In genomic region chr10:52022413-52023212, GRCm38 (mm10) we compare ENCODE assay signal across 7 mouse cellular contexts. TPM values are rescaled to one million over a fixed set of nuclear protein-coding genes. Genes with fewer than 3 reads are reported as not detected.
A peak's percentile ranks its signal among the peaks of the same experiment; 100 is the strongest.
DNase-seq lines count a peak whose midpoint lies in the region; ATAC-seq and TF ChIP-seq lines count a peak whose summit lies in the region.

Vgll2 (plus strand) TSS chr10:52022502.

- TF ChIP-seq CTCF in E14TG2a.4 (conservative IDR thresholded peaks at IDR 0.05; ENCODE audit: low read length), result no peak
- no peak for TF ChIP-seq CTCF in hindbrain, postnatal 0 days (IDR thresholded peaks at IDR 0.05; ENCODE audit: low read depth)

- H3K36me3 ChIP-seq in E14TG2a.4 (ENCODE audit: insufficient read depth, low read length), result no peaks in the 10 kb centered on the region
- H3K36me3 ChIP-seq in ES-E14 (ENCODE audit: control insufficient read depth, insufficient read depth, low read length, poor library complexity, severe bottlenecking), result no peaks in the 10 kb centered on the region
- H3K36me3 ChIP-seq in forebrain, embryonic 14.5 days (ENCODE audit: control insufficient read depth, insufficient read depth, low read length), result no peaks in the 10 kb centered on the region
- H3K36me3 ChIP-seq in hindbrain, postnatal 0 days (ENCODE audit: insufficient read depth, low read length), result no peaks in the 10 kb centered on the region
- no peaks in the 10 kb centered on the region for H3K36me3 ChIP-seq in liver, embryonic 12.5 days
- H3K36me3 ChIP-seq in neural tube, embryonic 15.5 days, result no peaks in the 10 kb centered on the region

- H3K4me1 ChIP-seq in E14TG2a.4 (replicated peaks; ENCODE audit: low read depth, low read length), result peaks cover 17% of the 10 kb centered on the region
- H3K4me1 ChIP-seq in ES-E14 (ENCODE audit: control insufficient read depth in 2 of 2, insufficient read depth in 2 of 2, low read length in 2 of 2, poor library complexity in 1 of 2), result no peaks in the 10 kb centered on the region
- H3K4me1 ChIP-seq in forebrain, embryonic 14.5 days (ENCODE audit: control insufficient read depth, insufficient read depth, low read length), result peaks cover 4% of the 10 kb centered on the region; the same call in 1 of the 2 replicates
- peaks cover 4% of the 10 kb centered on the region; the same call in 1 of the 2 replicates for H3K4me1 ChIP-seq in hindbrain, postnatal 0 days (ENCODE audit: insufficient read depth, low read length)
- 0 out of 2 replicates have a peak, but pooled peaks cover 5% of the 10 kb centered on the region for H3K4me1 ChIP-seq in liver, embryonic 12.5 days
- H3K4me1 ChIP-seq in neural tube, embryonic 15.5 days, result peaks cover 22% of the 10 kb centered on the region

- H3K4me2 ChIP-seq in forebrain, embryonic 14.5 days (ENCODE audit: low read length), result peak within 1 kb of the TSS; percentile 95
- peak within 1 kb of the TSS; percentile 70 for H3K4me2 ChIP-seq in hindbrain, postnatal 0 days (ENCODE audit: low read depth, low read length)
- peak within 1 kb of the TSS; percentile 64 for H3K4me2 ChIP-seq in liver, embryonic 12.5 days
- H3K4me2 ChIP-seq in neural tube, embryonic 15.5 days, result peak within 1 kb of the TSS; percentile 96

- peak; percentile 87 for ATAC-seq in forebrain, embryonic 14.5 days
- peak; percentile 75 for ATAC-seq in hindbrain, postnatal 0 days
- ATAC-seq in liver, embryonic 12.5 days, result no peak
- peak; percentile 88 for ATAC-seq in neural tube, embryonic 15.5 days (ENCODE audit: low FRiP score)
- no peak for ATAC-seq in inflammation-experienced regulatory T-cells, adult 6 months

- H3K4me3 ChIP-seq in E14TG2a.4 (replicated peaks; ENCODE audit: low read length), result peak within 1 kb of the TSS; percentile 76
- H3K4me3 ChIP-seq in ES-E14 (ENCODE audit: insufficient read depth in 1 of 2, low read depth in 1 of 2, low read length in 2 of 2, poor library complexity in 1 of 2, severe bottlenecking in 1 of 2), result peak within 1 kb of the TSS; percentile 47 to 67
- peak within 1 kb of the TSS; percentile 45 for H3K4me3 ChIP-seq in forebrain, embryonic 14.5 days (ENCODE audit: low read depth, low read length)
- H3K4me3 ChIP-seq in hindbrain, postnatal 0 days (ENCODE audit: low read length), result peak within 1 kb of the TSS; percentile 45
- H3K4me3 ChIP-seq in liver, embryonic 12.5 days, result peak within 1 kb of the TSS; percentile 37
- H3K4me3 ChIP-seq in neural tube, embryonic 15.5 days (replicated peaks), result peak within 1 kb of the TSS; percentile 51

- no peak within 1 kb of the TSS for H3K9ac ChIP-seq in ES-E14 (ENCODE audit: insufficient read depth, low read depth, low read length, poor library complexity, severe bottlenecking)
- H3K9ac ChIP-seq in forebrain, embryonic 14.5 days (ENCODE audit: low read length), result peak within 1 kb of the TSS; percentile 54
- no peak within 1 kb of the TSS for H3K9ac ChIP-seq in hindbrain, postnatal 0 days (replicated peaks; ENCODE audit: low read length)
- no peak within 1 kb of the TSS for H3K9ac ChIP-seq in liver, embryonic 12.5 days
- H3K9ac ChIP-seq in neural tube, embryonic 15.5 days (replicated peaks), result no peak within 1 kb of the TSS; the same call in 1 of the 2 replicates

- in situ Hi-C loops in ES-E14 (cut with MboI; ENCODE audit: low sequenced_read_pairs in 2 of 2, unreplicated experiment in 2 of 2), result no loop called here

- under 1% methylated on average over 56 of the region's 60 CpGs for WGBS in forebrain, embryonic 14.5 days
- under 1% methylated on average over 54 of the region's 60 CpGs for WGBS in hindbrain, postnatal 0 days
- 1% methylated on average over 58 of the region's 60 CpGs for WGBS in liver, embryonic 12.5 days (ENCODE audit: insufficient replicate concordance)
- under 1% methylated on average over 60 of the region's 60 CpGs for WGBS in neural tube, embryonic 15.5 days

- H3K27me3 ChIP-seq in E14TG2a.4 (ENCODE audit: insufficient read depth, low read length), result peaks cover 83% of the 10 kb centered on the region
- peaks cover 78% of the 10 kb centered on the region for H3K27me3 ChIP-seq in forebrain, embryonic 14.5 days (replicated peaks; ENCODE audit: control insufficient read depth, insufficient read depth, low read length)
- H3K27me3 ChIP-seq in hindbrain, postnatal 0 days (ENCODE audit: insufficient read depth, low read length), result peaks cover 58% of the 10 kb centered on the region
- H3K27me3 ChIP-seq in liver, embryonic 12.5 days (replicated peaks), result peaks cover 89% of the 10 kb centered on the region
- H3K27me3 ChIP-seq in neural tube, embryonic 15.5 days (replicated peaks), result peaks cover 83% of the 10 kb centered on the region

- DNase-seq in ES-E14 (ENCODE audit: low read depth, low spot score), result peak; percentile 41
- DNase-seq in forebrain, embryonic 14.5 days (ENCODE audit: low spot score), result peak; percentile 76
- DNase-seq in hindbrain, postnatal 0 days (ENCODE audit: low spot score), result peak; percentile 68

- H3K27ac ChIP-seq in ES-E14 (ENCODE audit: insufficient read depth, low read depth, low read length, poor library complexity, severe bottlenecking), result no peak within 1 kb of the TSS
- H3K27ac ChIP-seq in forebrain, embryonic 14.5 days (ENCODE audit: low read depth, low read length), result no peak within 1 kb of the TSS
- no peak within 1 kb of the TSS for H3K27ac ChIP-seq in hindbrain, postnatal 0 days
- H3K27ac ChIP-seq in liver, embryonic 12.5 days, result no peak within 1 kb of the TSS
- H3K27ac ChIP-seq in neural tube, embryonic 15.5 days (replicated peaks), result no peak within 1 kb of the TSS

- H3K9me3 ChIP-seq in E14TG2a.4 (ENCODE audit: low read length) (0 out of 2 replicates have a peak, but pooled peaks cover 3% of the 10 kb centered on the region), ES-E14 (ENCODE audit: control insufficient read depth, insufficient read depth, low read depth, low read length) (no peaks in the 10 kb centered on the region)
- H3K9me3 ChIP-seq in forebrain, embryonic 14.5 days (replicated peaks; ENCODE audit: control insufficient read depth, low read length), result no peaks in the 10 kb centered on the region
- H3K9me3 ChIP-seq in hindbrain, postnatal 0 days (ENCODE audit: low read length), result no peaks in the 10 kb centered on the region
- no peaks in the 10 kb centered on the region for H3K9me3 ChIP-seq in liver, embryonic 12.5 days (replicated peaks)
- H3K9me3 ChIP-seq in neural tube, embryonic 15.5 days (replicated peaks), result no peaks in the 10 kb centered on the region

TF ChIP-seq in ES-E14, 5 proteins besides CTCF, POLR2A, EP300 and RAD21:
- TF ChIP-seq MAFK (IDR thresholded peaks at IDR 0.05; ENCODE audit: insufficient read depth, low read depth, low read length) (no peak), ZC3H11A (IDR thresholded peaks at IDR 0.05; ENCODE audit: borderline replicate concordance, low read depth, low read length) (no peak), ZNF384 (IDR thresholded peaks at IDR 0.05; ENCODE audit: low read depth, low read length) (no peak), CHD2 (IDR thresholded peaks at IDR 0.05; ENCODE audit: low read depth, low read length) (no peak), HCFC1 (IDR thresholded peaks at IDR 0.05; ENCODE audit: borderline replicate concordance, insufficient read depth, low read length) (no peak)

RNA-seq across cellular contexts. Expression of gene Vgll2, which starts in this region (rescaled TPM):
- not detected in 2 replicates for total RNA-seq in ES-E14 (2012; rRNA removed)
- 1.0 and 1.8 TPM in 2 replicates for polyA plus RNA-seq in forebrain, embryonic 14.5 days (2014; fragmentation: Nextera tagmentation; extraction: Ambion mirVana)
- not detected in 2 replicates for total RNA-seq in hindbrain, postnatal 0 days (2014; rRNA removed)
- 0.14 and 0.15 TPM in 2 replicates for polyA plus RNA-seq in hindbrain, postnatal 0 days (2015; fragmentation: Nextera tagmentation; extraction: Ambion mirVana)
- polyA plus RNA-seq in liver, embryonic 12.5 days (2016; fragmentation: Nextera tagmentation; extraction: Ambion mirVana), result 0.31 and 0.69 TPM in 2 replicates
- 1.9 and 3.1 TPM in 2 replicates for polyA plus RNA-seq in neural tube, embryonic 15.5 days (2015; fragmentation: Nextera tagmentation; extraction: Ambion mirVana)
- polyA plus RNA-seq in inflammation-experienced regulatory T-cells, adult 6 months (2017; shearing (Covaris generic)), result not detected

Comparison
In these comparisons a context has a peak if more than half of its experiments do, and no peak if none do; other contexts are left out.
1. Peak in DNase-seq and H3K4me3 ChIP-seq in ES-E14; RNA of the gene not detected or under 1 TPM.
2. Peak in DNase-seq, ATAC-seq, H3K4me3 ChIP-seq and H3K4me2 ChIP-seq in hindbrain, postnatal 0 days; RNA of the gene not detected or under 1 TPM.
3. ATAC-seq: peak in forebrain, embryonic 14.5 days (single experiment) and neural tube, embryonic 15.5 days (single experiment); none in liver, embryonic 12.5 days (single experiment) and inflammation-experienced regulatory T-cells, adult 6 months (single experiment).
4. Peak in every context shown above with its lines, with median percentiles within 50 percentile points of each other: H3K4me3 ChIP-seq, DNase-seq and H3K4me2 ChIP-seq.